Comparison of ENCODE assay signal across 12 mouse cellular contexts in genomic region chr9:111563226-111563625, GRCm38 (mm10).
A peak's percentile ranks its signal among the peaks of the same experiment; 100 is the strongest.
DNase-seq lines count a peak whose midpoint lies in the region; ATAC-seq and TF ChIP-seq lines count a peak whose summit lies in the region.
"Had no signal": no experiment of that assay in that cellular context is flagged by ENCODE, and none has a peak within 500 bp of the region (broad histone marks: within the 10 kb centered on the region; RNA-seq: fewer than 3 reads in every experiment).

No protein-coding gene starts in this region.

- DNase-seq in embryonic facial prominence, embryonic 10.5 days (ENCODE audit: low spot score) = no peak
- no peak for DNase-seq in kidney, postnatal 0 days (ENCODE audit: low spot score)
- DNase-seq in kidney, postnatal 25 days = no peak
- DNase-seq in spleen, adult 12 weeks (ENCODE audit: low spot score) = no peak
- DNase-seq in left cerebral cortex, adult 2 months (ENCODE audit: extremely low spot score in 1 of 2, low spot score in 2 of 2) = no peak
- DNase-seq: right cerebral cortex, postnatal 14 days had no signal

- H3K36me3 ChIP-seq in embryonic facial prominence, embryonic 13.5 days = no peaks in the 10 kb centered on the region
- H3K36me3 ChIP-seq in embryonic facial prominence, embryonic 10.5 days (replicated peaks) = no peaks in the 10 kb centered on the region
- no peaks in the 10 kb centered on the region for H3K36me3 ChIP-seq in kidney, postnatal 0 days (ENCODE audit: insufficient read depth, low read length)
- H3K36me3 ChIP-seq in limb, embryonic 15.5 days = no peaks in the 10 kb centered on the region
- H3K36me3 ChIP-seq: neural tube, embryonic 15.5 days had no signal

- intact Hi-C loops in left cerebral cortex, adult 2 months (cut with DNase I) = no loop called here

- TF ChIP-seq CTCF in kidney, postnatal 0 days (IDR thresholded peaks at IDR 0.05; ENCODE audit: low read depth) = no peak
- TF ChIP-seq CTCF in left cerebral cortex, adult 2 months (IDR thresholded peaks at IDR 0.05) = no peak

- H3K4me3 ChIP-seq in embryonic facial prominence, embryonic 13.5 days = no peak overlapping the region
- no peak overlapping the region for H3K4me3 ChIP-seq in embryonic facial prominence, embryonic 10.5 days
- H3K4me3 ChIP-seq in kidney, postnatal 0 days (replicated peaks; ENCODE audit: low read depth, low read length) = no peak overlapping the region
- H3K4me3 ChIP-seq in limb, embryonic 15.5 days = no peak overlapping the region
- no peak overlapping the region for H3K4me3 ChIP-seq in left cerebral cortex, adult 2 months
- H3K4me3 ChIP-seq: neural tube, embryonic 15.5 days had no signal

- H3K4me2 ChIP-seq in embryonic facial prominence, embryonic 13.5 days = peak overlapping the region; percentile 28
- peak overlapping the region; percentile 38; the same call in 1 of the 2 replicates for H3K4me2 ChIP-seq in kidney, postnatal 0 days (ENCODE audit: low read length)
- H3K4me2 ChIP-seq in limb, embryonic 15.5 days = peak overlapping the region; percentile 32
- H3K4me2 ChIP-seq: hindbrain, embryonic 14.5 days had no signal

- no peak for ATAC-seq in embryonic facial prominence, embryonic 13.5 days (ENCODE audit: insufficient number of reproducible peaks, insufficient read depth, low FRiP score, low TSS enrichment, low read depth)
- ATAC-seq in kidney, postnatal 0 days (replicated peaks; ENCODE audit: low FRiP score, low read depth) = no peak
- ATAC-seq in limb, embryonic 15.5 days (ENCODE audit: insufficient number of reproducible peaks, low FRiP score, low TSS enrichment, low read depth) = no peak
- ATAC-seq in neutrophil, adult 5-6 weeks (ENCODE audit: extremely low read depth, insufficient number of reproducible peaks, low FRiP score, poor library complexity, severe bottlenecking) = peak; percentile 44; the same call in 1 of the 2 replicates

- H3K27ac ChIP-seq in embryonic facial prominence, embryonic 13.5 days = no peak overlapping the region
- no peak overlapping the region for H3K27ac ChIP-seq in embryonic facial prominence, embryonic 10.5 days (replicated peaks)
- peak overlapping the region; percentile 64; the same call in 1 of the 2 replicates for H3K27ac ChIP-seq in kidney, postnatal 0 days
- H3K27ac ChIP-seq in limb, embryonic 15.5 days = no peak overlapping the region
- no peak overlapping the region for H3K27ac ChIP-seq in left cerebral cortex, adult 2 months
- H3K27ac ChIP-seq: hindbrain, embryonic 14.5 days had no signal

- no peaks in the 10 kb centered on the region for H3K9me3 ChIP-seq in embryonic facial prominence, embryonic 13.5 days
- H3K9me3 ChIP-seq in embryonic facial prominence, embryonic 10.5 days = no peaks in the 10 kb centered on the region
- H3K9me3 ChIP-seq in kidney, postnatal 0 days (replicated peaks; ENCODE audit: low read length) = no peaks in the 10 kb centered on the region
- no peaks in the 10 kb centered on the region for H3K9me3 ChIP-seq in limb, embryonic 15.5 days
- H3K9me3 ChIP-seq: neural tube, embryonic 15.5 days had no signal

- no peak overlapping the region for H3K9ac ChIP-seq in embryonic facial prominence, embryonic 13.5 days
- no peak overlapping the region for H3K9ac ChIP-seq in kidney, postnatal 0 days (ENCODE audit: low read depth, low read length)
- no peak overlapping the region for H3K9ac ChIP-seq in limb, embryonic 15.5 days
- H3K9ac ChIP-seq: hindbrain, embryonic 14.5 days; neural tube, embryonic 15.5 days had no signal

- no peaks in the 10 kb centered on the region for H3K27me3 ChIP-seq in embryonic facial prominence, embryonic 13.5 days
- no peaks in the 10 kb centered on the region for H3K27me3 ChIP-seq in embryonic facial prominence, embryonic 10.5 days (replicated peaks; ENCODE audit: low read depth, poor library complexity, severe bottlenecking)
- no peaks in the 10 kb centered on the region for H3K27me3 ChIP-seq in kidney, postnatal 0 days (ENCODE audit: insufficient read depth, low read length)
- H3K27me3 ChIP-seq in limb, embryonic 15.5 days = no peaks in the 10 kb centered on the region
- H3K27me3 ChIP-seq: neural tube, embryonic 15.5 days; Patski had no signal

- 65% methylated on average over 7 of the region's 7 CpGs for WGBS in embryonic facial prominence, embryonic 13.5 days
- WGBS in embryonic facial prominence, embryonic 10.5 days = 82% methylated on average over 7 of the region's 7 CpGs
- 67% methylated on average over 7 of the region's 7 CpGs for WGBS in kidney, postnatal 0 days
- 51% methylated on average over 7 of the region's 7 CpGs for WGBS in limb, embryonic 15.5 days

- H3K4me1 ChIP-seq in embryonic facial prominence, embryonic 13.5 days = peaks cover 16% of the 10 kb centered on the region
- H3K4me1 ChIP-seq in embryonic facial prominence, embryonic 10.5 days = peaks cover 14% of the 10 kb centered on the region
- H3K4me1 ChIP-seq in kidney, postnatal 0 days (replicated peaks; ENCODE audit: insufficient read depth, low read length) = peaks cover 14% of the 10 kb centered on the region
- H3K4me1 ChIP-seq in limb, embryonic 15.5 days = peaks cover 16% of the 10 kb centered on the region
